Mouse (Mus musculus): ENCODE measurements at regions not wholly inside any gene's neighbourhood (a gene's known extent, or its start where the extent isn't known, plus 50 kb on each side); places are given as distances from the start of the nearest gene placed in this dataset.

GRCm38 (mm10) chr10:83895741-83896150, 173.1 kb downstream of the 1500009L16Rik start:
- TF ChIP-seq CTCF (IDR thresholded peaks at IDR 0.05; ENCODE audit: extremely low read depth, insufficient read depth, insufficient read length, insufficient replicate concordance) = no peak
- TF ChIP-seq POLR2A (IDR thresholded peaks at IDR 0.05; ENCODE audit: low read depth, low read length) = no peak

All from spleen, adult 2 months (tissue).